Mouse (Mus musculus) limb, embryonic 11.5 days (tissue): ENCODE results near the gene Mapkap1. TPM values are rescaled to one million over a fixed set of nuclear protein-coding genes. Genes with fewer than 3 reads are reported as not detected.

ENCODE experiments used
- ATAC-seq: fragments of 200-750 bp; cut with Nextera tagmentation; 2 replicates; pipeline ENCODE4 v1.8.0; 2017; ENCODE audit warnings: low read depth; ENCODE audit not compliant: insufficient number of reproducible peaks, low FRiP score, low TSS enrichment
- DNase-seq: peaks from one replicate; pipeline ENCODE4 v3.0.0-alpha.2; 2015; ENCODE audit warnings: low spot score
- H3K27ac ChIP-seq: fragments of 300-500 bp; sonication (generic); replicated peaks from 2 replicates; pipeline ENCODE4 v1.5.1; 2014; ENCODE audit warnings: low read depth, mild to moderate bottlenecking, low read length
- H3K27me3 ChIP-seq: fragments of 300-500 bp; sonication (generic); 2 replicates; pipeline ENCODE4 v1.6.1; 2014; ENCODE audit warnings: mild to moderate bottlenecking, low read length, mixed read lengths; ENCODE audit not compliant: control insufficient read depth, insufficient read depth
- H3K36me3 ChIP-seq: fragments of 300-500 bp; sonication (generic); 2 replicates; pipeline ENCODE4 v1.6.1; 2014; ENCODE audit warnings: mild to moderate bottlenecking, low read length, moderate library complexity, mixed read lengths; ENCODE audit not compliant: control insufficient read depth, insufficient read depth
- H3K4me1 ChIP-seq: fragments of 300-500 bp; sonication (generic); 2 replicates; pipeline ENCODE4 v1.6.1; 2014; ENCODE audit warnings: low read length, mixed read lengths; ENCODE audit not compliant: control insufficient read depth, insufficient read depth
- H3K4me2 ChIP-seq: fragments of 300-500 bp; sonication (generic); 2 replicates; pipeline ENCODE4 v1.6.1; 2014; ENCODE audit warnings: low read depth, mild to moderate bottlenecking, moderate library complexity; ENCODE audit not compliant: severe bottlenecking
- H3K4me3 ChIP-seq: fragments of 300-500 bp; sonication (generic); 2 replicates; pipeline ENCODE4 v1.5.1; 2014; ENCODE audit warnings: low read depth, low read length
- H3K9ac ChIP-seq: fragments of 300-500 bp; sonication (generic); 2 replicates; pipeline ENCODE4 v1.6.1; 2014; ENCODE audit warnings: mild to moderate bottlenecking, low read length
- H3K9me3 ChIP-seq: fragments of 300-500 bp; sonication (generic); 2 replicates; pipeline ENCODE4 v1.6.1; 2016; ENCODE audit warnings: low read length; ENCODE audit not compliant: control insufficient read depth
- WGBS: fragments of 180-500 bp; shearing (Covaris S2); extraction: QIAGEN DNeasy Blood & Tissue Kit; methylation state at CpG from one replicate; pipeline ENCODE4 v1.1.7; 2014; 5-methylcytosine and 5-hydroxymethylcytosine counted together
- polyA plus RNA-seq: library from polyadenylated mRNA; unstranded; fragments of >200 nt; fragmentation: Nextera tagmentation; extraction: Ambion mirVana; gene quantifications from 2 replicates; pipeline ENCODE4 v1.2.1, GENCODE M21; 2014

The Mapkap1 gene
- polyA plus RNA-seq, 1 experiment from 2014 or later: 94.7 TPM

DNA sequence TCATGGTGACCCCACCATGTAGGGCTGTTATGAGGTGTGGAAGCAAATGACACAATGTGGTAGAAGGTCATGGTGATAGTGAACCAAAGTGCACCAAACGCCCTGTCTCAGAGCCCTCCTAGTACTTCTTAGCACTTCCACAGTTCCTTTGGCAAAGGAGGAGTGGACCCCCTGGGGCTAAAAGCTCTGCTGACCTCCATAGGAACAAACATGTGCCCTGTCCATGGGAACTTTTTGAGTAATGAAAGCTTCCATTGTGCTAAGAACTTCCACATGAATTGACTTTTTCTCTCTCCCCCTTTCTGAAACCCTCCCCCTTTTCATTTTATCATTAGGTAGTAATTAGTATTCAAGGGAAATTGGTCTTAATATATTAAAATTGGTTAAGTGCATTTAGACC, 164.5 kb downstream of the Mapkap1 start:
- H3K4me1 ChIP-seq: peaks cover 45% of the 10 kb centered on the region
- H3K27ac ChIP-seq: no peak overlapping the region
- no peaks in the 10 kb centered on the region; the same call in 1 of the 2 replicates for H3K36me3 ChIP-seq
- no peak overlapping the region for H3K4me3 ChIP-seq
- H3K27me3 ChIP-seq: no peaks in the 10 kb centered on the region
- ATAC-seq (no peak), DNase-seq (no peak)
- no peak overlapping the region for H3K9ac ChIP-seq
- WGBS: 5% methylated on average over 1 of the region's 1 CpGs
- no peaks in the 10 kb centered on the region for H3K9me3 ChIP-seq
- H3K4me2 ChIP-seq: no peak overlapping the region

DNA sequence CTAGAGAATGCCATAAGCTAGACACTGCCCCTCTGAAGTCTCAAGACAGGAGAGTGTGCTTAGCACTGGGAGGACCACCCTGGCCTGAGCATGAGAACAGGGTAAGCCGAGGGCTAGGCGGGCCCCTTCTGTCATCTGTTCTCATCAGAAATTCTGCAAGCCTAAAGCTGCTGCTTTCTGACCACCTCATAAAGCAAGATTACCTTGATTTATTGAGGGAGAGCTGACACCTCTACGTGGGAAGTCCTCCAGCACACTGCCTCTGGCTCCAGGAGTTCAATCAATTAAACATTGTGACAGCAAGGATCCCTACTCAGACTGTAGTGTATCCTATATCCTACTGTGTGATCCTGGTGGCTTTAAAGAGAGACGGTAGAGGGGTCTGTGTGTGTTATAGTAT, 166.5 kb downstream of the Mapkap1 start:
- ATAC-seq (peak; percentile 47; the same call in 1 of the 2 replicates), DNase-seq (peak; percentile 47)
- H3K4me1 ChIP-seq: peaks cover 49% of the 10 kb centered on the region
- no peaks in the 10 kb centered on the region for H3K27me3 ChIP-seq
- H3K9ac ChIP-seq: no peak overlapping the region
- WGBS: 7% methylated on average over 4 of the region's 4 CpGs
- H3K4me2 ChIP-seq: no peak overlapping the region
- no peak overlapping the region for H3K4me3 ChIP-seq
- no peaks in the 10 kb centered on the region for H3K9me3 ChIP-seq
- H3K27ac ChIP-seq: no peak overlapping the region
- H3K36me3 ChIP-seq: no peaks in the 10 kb centered on the region; the same call in 1 of the 2 replicates

DNA sequence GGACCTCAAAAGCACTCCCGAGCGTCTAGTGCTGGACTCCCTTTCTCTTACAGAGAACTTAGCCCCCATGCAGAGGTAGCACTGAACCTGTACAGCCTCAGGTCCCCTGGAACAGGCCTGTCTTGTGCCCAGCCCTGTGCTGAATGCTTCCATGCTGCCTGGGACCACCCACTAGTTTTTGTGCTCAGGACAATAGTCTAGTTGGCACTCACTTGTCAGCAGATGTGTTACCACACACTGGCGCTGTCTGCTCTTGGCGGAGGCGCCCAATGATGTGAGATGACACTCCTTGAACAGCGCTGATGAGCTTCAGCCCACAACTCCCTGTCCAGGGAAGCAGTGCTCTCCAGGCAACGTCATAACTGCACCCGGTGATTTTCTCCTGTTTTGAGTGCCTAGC, 182.0 kb downstream of the Mapkap1 start:
- no peak for ATAC-seq
- H3K9ac ChIP-seq: no peak overlapping the region
- H3K4me3 ChIP-seq: no peak overlapping the region
- H3K36me3 ChIP-seq: no peaks in the 10 kb centered on the region; the same call in 1 of the 2 replicates
- 85% methylated on average over 8 of the region's 8 CpGs for WGBS
- H3K27me3 ChIP-seq: no peaks in the 10 kb centered on the region
- no peak for DNase-seq
- 0 out of 2 replicates have a peak, but pooled peaks cover 3% of the 10 kb centered on the region for H3K4me1 ChIP-seq
- H3K9me3 ChIP-seq: no peaks in the 10 kb centered on the region
- no peak overlapping the region for H3K4me2 ChIP-seq
- no peak overlapping the region for H3K27ac ChIP-seq

DNA sequence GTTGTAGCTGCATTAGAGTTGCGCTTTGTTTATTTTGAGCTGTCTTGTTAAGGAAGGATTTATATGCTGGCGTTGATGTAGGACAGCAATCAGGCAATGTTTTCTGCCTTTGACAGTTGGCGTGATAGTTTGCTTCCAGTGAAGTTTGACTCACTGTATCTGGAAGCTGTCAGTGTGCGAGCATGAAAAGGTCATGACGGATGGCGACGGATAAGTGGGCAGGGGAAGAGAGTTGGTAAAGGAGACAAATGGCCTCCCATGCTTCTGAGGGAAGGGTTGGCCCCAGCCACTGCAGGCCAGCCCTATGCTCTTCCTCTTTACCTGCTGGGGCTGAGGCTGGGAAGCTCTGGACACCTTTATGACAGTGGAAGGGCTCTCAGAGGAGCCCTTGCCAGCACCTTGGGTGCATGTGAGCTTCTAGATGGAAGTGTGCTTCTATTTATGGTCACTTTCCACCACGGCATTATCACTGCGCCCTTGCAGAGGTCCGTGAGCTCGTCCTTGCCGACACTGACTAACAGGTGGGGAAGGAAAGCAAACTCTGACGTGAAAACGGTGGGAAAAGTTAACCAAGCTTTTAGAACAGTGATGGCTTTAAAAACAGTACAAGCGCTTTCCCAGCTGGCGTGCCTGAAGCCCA, 185.3 kb downstream of the Mapkap1 start:
- no peak overlapping the region for H3K27ac ChIP-seq
- no peak overlapping the region for H3K9ac ChIP-seq
- DNase-seq: no peak
- 0 out of 2 replicates have a peak, but pooled peaks cover 3% of the 10 kb centered on the region for H3K4me1 ChIP-seq
- no peak overlapping the region; the same call in 1 of the 2 replicates for H3K4me2 ChIP-seq
- no peaks in the 10 kb centered on the region for H3K27me3 ChIP-seq
- H3K4me3 ChIP-seq: no peak overlapping the region
- no peaks in the 10 kb centered on the region for H3K9me3 ChIP-seq
- H3K36me3 ChIP-seq: no peaks in the 10 kb centered on the region
- WGBS: 47% methylated on average over 16 of the region's 16 CpGs
- no peak for ATAC-seq

DNA sequence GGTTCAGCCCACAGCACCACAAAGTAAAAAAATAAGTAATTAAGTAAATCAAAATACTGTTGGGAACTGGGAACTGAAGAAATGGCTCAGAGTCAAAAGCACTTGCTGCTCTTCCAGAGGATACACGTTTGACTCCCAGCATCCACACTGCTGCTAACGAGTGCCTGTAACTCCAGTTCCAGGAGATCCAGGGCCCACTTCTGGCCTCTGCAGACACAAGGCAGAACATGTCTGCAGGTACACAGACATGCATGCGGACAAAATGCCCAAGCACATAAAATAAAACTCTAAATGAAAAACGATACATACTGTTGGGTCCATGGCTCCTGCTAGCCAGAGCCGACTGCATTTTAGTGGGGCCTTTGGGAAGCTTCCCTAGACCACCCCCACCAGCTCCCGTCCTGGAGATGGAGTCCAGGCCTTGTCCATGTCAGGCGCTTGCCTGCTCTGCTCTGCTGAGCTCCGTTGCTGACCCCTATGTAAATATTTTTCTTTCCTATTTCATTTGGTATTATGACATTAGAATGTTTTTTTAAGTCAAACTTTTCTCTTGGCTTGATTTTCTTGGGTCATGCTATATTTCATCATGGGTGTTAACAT, 185.9 kb downstream of the Mapkap1 start:
- Histone ChIP-seq H3K4me1 (0 out of 2 replicates have a peak, but pooled peaks cover 3% of the 10 kb centered on the region), H3K27ac (no peak overlapping the region)

DNA sequence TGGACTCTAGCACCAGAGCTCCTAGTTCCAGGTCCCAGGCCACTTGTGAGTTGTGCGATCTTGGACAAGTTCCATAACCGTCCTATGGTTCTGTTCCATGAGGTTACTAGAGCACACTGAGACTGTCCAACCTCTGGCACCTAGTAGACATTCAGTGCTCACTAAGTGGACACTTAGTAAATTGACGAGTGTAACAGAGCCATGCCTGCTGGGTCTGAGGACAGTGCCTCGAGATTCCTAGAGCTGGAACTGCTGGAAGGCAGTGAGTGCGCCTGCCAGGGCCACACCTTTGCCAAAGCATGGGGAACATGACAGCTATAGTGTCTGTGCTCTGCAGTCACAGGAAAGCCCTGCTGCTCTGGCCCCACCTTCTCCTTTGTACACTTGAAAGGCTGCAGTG, 187.4 kb downstream of the Mapkap1 start:
- H3K4me3 ChIP-seq: no peak overlapping the region
- 0 out of 2 replicates have a peak, but pooled peaks cover 3% of the 10 kb centered on the region for H3K4me1 ChIP-seq
- ATAC-seq (no peak), DNase-seq (no peak)
- peaks cover 2% of the 10 kb centered on the region; the same call in 1 of the 2 replicates for H3K36me3 ChIP-seq
- H3K4me2 ChIP-seq: no peak overlapping the region
- no peaks in the 10 kb centered on the region for H3K27me3 ChIP-seq
- no peaks in the 10 kb centered on the region for H3K9me3 ChIP-seq
- H3K9ac ChIP-seq: no peak overlapping the region
- no peak overlapping the region for H3K27ac ChIP-seq
- 85% methylated on average over 5 of the region's 5 CpGs for WGBS

More for the DNA sequence above, 185.9 kb downstream of the Mapkap1 start:
- ATAC-seq: 0 out of 2 replicates have a peak, but pooled peaks have one; percentile 60
- H3K27me3 ChIP-seq: no peaks in the 10 kb centered on the region
- no peak overlapping the region for H3K9ac ChIP-seq
- WGBS: 42% methylated on average over 8 of the region's 8 CpGs
- no peaks in the 10 kb centered on the region for H3K36me3 ChIP-seq
- no peak for DNase-seq
- H3K9me3 ChIP-seq: no peaks in the 10 kb centered on the region
- H3K4me2 ChIP-seq: no peak overlapping the region
- no peak overlapping the region for H3K4me3 ChIP-seq

DNA sequence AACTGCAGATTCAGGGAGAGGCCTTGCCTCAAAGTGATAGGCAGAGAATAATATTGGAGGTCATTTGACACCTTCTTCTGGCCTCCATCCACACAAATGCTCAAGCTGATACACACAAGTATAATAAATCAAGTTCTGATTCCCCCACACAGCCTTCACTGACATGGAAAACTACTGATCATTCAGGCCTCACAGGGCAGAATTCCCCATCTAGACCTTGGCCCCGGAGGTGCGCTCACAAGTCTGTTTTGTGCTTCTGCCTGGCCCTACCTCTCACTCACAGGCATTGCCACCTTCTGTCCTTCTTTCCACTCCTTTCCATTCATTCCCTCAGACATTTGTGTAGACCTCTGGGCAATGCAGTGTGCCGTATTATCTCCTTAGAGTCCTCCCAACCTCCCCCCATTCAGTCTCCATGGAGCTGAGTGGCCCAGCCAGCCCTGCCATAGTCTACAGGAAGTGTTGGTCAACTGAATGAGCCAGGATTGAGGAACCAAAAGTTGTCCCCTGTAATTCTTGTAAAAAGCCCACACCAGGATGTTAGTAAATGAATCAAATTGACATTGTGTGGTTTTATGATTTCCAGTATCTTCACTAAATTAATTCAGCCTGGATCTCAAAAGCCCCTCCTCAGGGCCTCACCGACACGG, 193.2 kb downstream of the Mapkap1 start:
- peaks cover 32% of the 10 kb centered on the region for H3K4me1 ChIP-seq
- no peak overlapping the region for H3K9ac ChIP-seq
- DNase-seq: no peak
- no peak overlapping the region for H3K4me3 ChIP-seq
- H3K36me3 ChIP-seq: peaks cover 4% of the 10 kb centered on the region
- no peak overlapping the region for H3K27ac ChIP-seq
- no peak for ATAC-seq
- no peaks in the 10 kb centered on the region for H3K27me3 ChIP-seq
- no peaks in the 10 kb centered on the region for H3K9me3 ChIP-seq
- WGBS: 49% methylated on average over 5 of the region's 5 CpGs
- no peak overlapping the region for H3K4me2 ChIP-seq

DNA sequence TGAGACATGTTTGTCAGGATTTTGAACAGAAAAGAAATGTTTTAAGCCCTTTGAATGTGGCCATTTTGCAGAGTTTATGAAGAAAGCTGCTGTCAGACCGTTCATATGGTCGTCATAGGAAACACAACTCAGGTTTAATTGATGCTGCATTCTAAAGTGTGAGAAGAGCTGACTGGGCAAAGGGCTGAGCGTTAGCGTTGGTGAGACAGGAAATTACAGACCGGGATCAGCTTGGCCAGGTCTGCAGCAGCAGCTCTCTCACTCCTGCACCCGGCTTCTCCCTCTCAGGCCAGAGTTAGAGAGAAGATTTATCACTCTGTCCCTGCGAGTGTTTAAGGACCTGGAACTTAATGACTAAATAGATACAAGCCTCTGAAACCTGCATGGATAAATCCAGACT, 194.2 kb downstream of the Mapkap1 start:
- Histone ChIP-seq H3K4me3 (no peak overlapping the region), H3K27ac (no peak overlapping the region), H3K4me1 (peaks cover 32% of the 10 kb centered on the region), H3K27me3 (no peaks in the 10 kb centered on the region), H3K4me2 (no peak overlapping the region), H3K9ac (no peak overlapping the region), H3K36me3 (peaks cover 4% of the 10 kb centered on the region), H3K9me3 (no peaks in the 10 kb centered on the region)
- 2% methylated on average over 7 of the region's 7 CpGs for WGBS
- ATAC-seq: no peak
- DNase-seq: peak; percentile 42
